ENCODE assay signal across 9 mouse cellular contexts in genomic region chr9:62438755-62439101, GRCm38 (mm10).
DNase-seq lines count a peak whose midpoint lies in the region; ATAC-seq lines count a peak whose summit lies in the region.
"Had no signal": no experiment of that assay in that cellular context is flagged by ENCODE, and none has a peak within 500 bp of the region (broad histone marks: within the 10 kb centered on the region; RNA-seq: fewer than 3 reads in every experiment).

No protein-coding gene starts in this region.

- 52% methylated on average over 3 of the region's 3 CpGs for WGBS in embryonic facial prominence, embryonic 13.5 days
- 24% methylated on average over 3 of the region's 3 CpGs for WGBS in large intestine, adult 2 months
- WGBS in stomach, embryonic 14.5 days: 56% methylated on average over 3 of the region's 3 CpGs

- H3K4me3 ChIP-seq in embryonic facial prominence, embryonic 13.5 days: no peak overlapping the region
- H3K4me3 ChIP-seq in stomach, embryonic 14.5 days (ENCODE audit: low read depth, low read length): no peak overlapping the region

- ATAC-seq in embryonic facial prominence, embryonic 13.5 days (ENCODE audit: insufficient number of reproducible peaks, insufficient read depth, low FRiP score, low TSS enrichment, low read depth): no peak
- ATAC-seq in stomach, embryonic 14.5 days (ENCODE audit: insufficient number of reproducible peaks, insufficient read depth, low FRiP score, low read depth): 0 out of 2 replicates have a peak, but pooled peaks have one; percentile 28
- ATAC-seq in erythroid progenitor cell, adult 5-6 weeks (replicated peaks; ENCODE audit: low FRiP score, poor library complexity, severe bottlenecking): no peak
- ATAC-seq in inflammation-experienced regulatory T-cells, adult 6 months: no peak

- DNase-seq in adrenal gland, postnatal 36 days: peak; percentile 43 to 46
- peak; percentile 70 for DNase-seq in heart, postnatal 4 days
- DNase-seq in large intestine, adult 2 months (ENCODE audit: low read depth, low spot score): peak; percentile 71
- DNase-seq in lung, postnatal 36 days: peak; percentile 85

- H3K36me3 ChIP-seq in embryonic facial prominence, embryonic 13.5 days: no peaks in the 10 kb centered on the region
- no peaks in the 10 kb centered on the region for H3K36me3 ChIP-seq in stomach, embryonic 14.5 days (ENCODE audit: control insufficient read depth, insufficient read depth, low read length)

- H3K4me1 ChIP-seq in embryonic facial prominence, embryonic 13.5 days: peaks cover 25% of the 10 kb centered on the region
- peaks cover 18% of the 10 kb centered on the region; the same call in 1 of the 2 replicates for H3K4me1 ChIP-seq in stomach, embryonic 14.5 days (ENCODE audit: control insufficient read depth, insufficient read depth, low read length)

- no peaks in the 10 kb centered on the region for H3K9me3 ChIP-seq in embryonic facial prominence, embryonic 13.5 days
- no peaks in the 10 kb centered on the region for H3K9me3 ChIP-seq in stomach, embryonic 14.5 days (ENCODE audit: control insufficient read depth, low read depth, low read length)

- H3K4me2 ChIP-seq in embryonic facial prominence, embryonic 13.5 days: no peak overlapping the region
- H3K4me2 ChIP-seq in stomach, embryonic 14.5 days (replicated peaks; ENCODE audit: low read depth, low read length): no peak overlapping the region

- H3K9ac ChIP-seq in embryonic facial prominence, embryonic 13.5 days: no peak overlapping the region
- H3K9ac ChIP-seq in stomach, embryonic 14.5 days (replicated peaks; ENCODE audit: low read depth, low read length): no peak overlapping the region
- H3K9ac ChIP-seq: liver, embryonic 14.5 days had no signal

- H3K27ac ChIP-seq in embryonic facial prominence, embryonic 13.5 days: peak overlapping the region; percentile 44
- H3K27ac ChIP-seq in stomach, embryonic 14.5 days (ENCODE audit: low read length): peak overlapping the region; percentile 58; the same call in 1 of the 2 replicates
- H3K27ac ChIP-seq: liver, embryonic 14.5 days had no signal

- no peaks in the 10 kb centered on the region for H3K27me3 ChIP-seq in embryonic facial prominence, embryonic 13.5 days
- no peaks in the 10 kb centered on the region for H3K27me3 ChIP-seq in stomach, embryonic 14.5 days (ENCODE audit: control insufficient read depth, insufficient read depth, low read length)
